Mouse (Mus musculus) intestine, embryonic 15.5 days (tissue): ENCODE results near the gene Ctns. TPM values are rescaled to one million over a fixed set of nuclear protein-coding genes. Genes with fewer than 3 reads are reported as not detected.

Experiments used
- ATAC-seq: fragments of 200-750 bp; cut with Nextera tagmentation; 2 replicates; pipeline ENCODE4 v1.8.0; 2017; ENCODE audit warnings: moderate TSS enrichment, moderate library complexity
- H3K27ac ChIP-seq: fragments of 300-500 bp; sonication (generic); 2 replicates; pipeline ENCODE4 v1.5.1; 2015; ENCODE audit warnings: mild to moderate bottlenecking, inconsistent platforms
- H3K27me3 ChIP-seq: fragments of 300-500 bp; sonication (generic); replicated peaks from 2 replicates; pipeline ENCODE4 v1.6.1; 2015; ENCODE audit warnings: inconsistent platforms
- H3K36me3 ChIP-seq: fragments of 300-500 bp; sonication (generic); 2 replicates; pipeline ENCODE4 v1.6.1; 2015; ENCODE audit warnings: inconsistent platforms
- H3K4me1 ChIP-seq: fragments of 300-500 bp; sonication (generic); replicated peaks from 2 replicates; pipeline ENCODE4 v1.6.1; 2015; ENCODE audit warnings: inconsistent platforms
- H3K4me2 ChIP-seq: fragments of 300-500 bp; sonication (generic); replicated peaks from 2 replicates; pipeline ENCODE4 v1.6.1; 2015; ENCODE audit warnings: mild to moderate bottlenecking, inconsistent platforms
- H3K4me3 ChIP-seq: fragments of 300-500 bp; sonication (generic); replicated peaks from 2 replicates; pipeline ENCODE4 v1.5.1; 2015; ENCODE audit warnings: inconsistent platforms
- H3K9ac ChIP-seq: fragments of 300-500 bp; sonication (generic); 2 replicates; pipeline ENCODE4 v1.6.1; 2015; ENCODE audit warnings: inconsistent platforms
- H3K9me3 ChIP-seq: fragments of 300-500 bp; sonication (generic); 2 replicates; pipeline ENCODE4 v1.6.1; 2016; ENCODE audit warnings: inconsistent platforms
- WGBS: fragments of 180-500 bp; shearing (Covaris S2); methylation state at CpG from one replicate; pipeline ENCODE4 v1.1.7; 2015; 5-methylcytosine and 5-hydroxymethylcytosine counted together
- polyA plus RNA-seq: library from polyadenylated mRNA; unstranded; fragments of >200 nt; fragmentation: Nextera tagmentation; extraction: Ambion mirVana; gene quantifications from 2 replicates; pipeline ENCODE4 v1.2.1, GENCODE M21; 2015

Gene Ctns
- polyA plus RNA-seq = 23.8 and 25.1 TPM in 2 replicates

DNA sequence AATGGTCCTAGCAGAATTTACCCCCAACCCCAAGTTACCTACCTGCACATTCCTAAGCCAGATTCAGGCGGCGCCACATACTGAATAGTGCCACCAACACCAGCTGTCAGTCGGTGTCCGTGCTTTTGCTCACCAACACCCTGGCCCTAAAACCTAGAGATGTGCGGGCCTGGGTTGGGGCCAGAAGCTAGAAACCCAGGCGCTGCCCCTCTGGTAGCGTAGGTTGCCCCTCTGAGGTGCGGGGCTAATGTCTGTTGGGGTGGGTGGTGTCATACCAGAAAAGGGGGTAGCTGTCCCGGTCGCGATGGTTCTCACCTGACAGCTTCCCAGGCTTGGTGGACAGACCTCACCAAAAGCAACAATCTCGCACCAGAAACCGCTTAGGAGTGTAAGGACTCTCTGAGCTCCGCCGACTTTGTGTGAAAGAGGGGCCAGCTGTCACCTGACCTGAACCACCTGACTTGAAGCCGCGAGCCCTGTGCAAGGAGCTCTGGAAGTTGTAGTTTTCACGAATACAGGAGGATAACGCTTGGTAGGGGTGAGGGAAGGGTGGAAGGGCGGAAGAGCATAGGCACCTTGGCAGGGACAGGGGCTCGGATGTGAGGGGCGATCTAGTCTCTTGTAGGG, at the start of gene Ctns:
Gene Ctns (minus strand): TSS at position 440 of the 627 bp plus-strand sequence.
- peak; percentile 98 for ATAC-seq
- Histone ChIP-seq H3K4me1 (peaks cover 11% of the 10 kb centered on the region; the same call in 1 of the 2 replicates), H3K4me2 (peak within 1 kb of the TSS; percentile 98), H3K36me3 (no peaks in the 10 kb centered on the region), H3K9me3 (no peaks in the 10 kb centered on the region), H3K9ac (peak within 1 kb of the TSS; percentile 81), H3K27ac (peak within 1 kb of the TSS; percentile 44; the same call in 1 of the 2 replicates), H3K27me3 (no peaks in the 10 kb centered on the region), H3K4me3 (peak within 1 kb of the TSS; percentile 79)
- WGBS = under 1% methylated on average over 22 of the region's 22 CpGs

DNA sequence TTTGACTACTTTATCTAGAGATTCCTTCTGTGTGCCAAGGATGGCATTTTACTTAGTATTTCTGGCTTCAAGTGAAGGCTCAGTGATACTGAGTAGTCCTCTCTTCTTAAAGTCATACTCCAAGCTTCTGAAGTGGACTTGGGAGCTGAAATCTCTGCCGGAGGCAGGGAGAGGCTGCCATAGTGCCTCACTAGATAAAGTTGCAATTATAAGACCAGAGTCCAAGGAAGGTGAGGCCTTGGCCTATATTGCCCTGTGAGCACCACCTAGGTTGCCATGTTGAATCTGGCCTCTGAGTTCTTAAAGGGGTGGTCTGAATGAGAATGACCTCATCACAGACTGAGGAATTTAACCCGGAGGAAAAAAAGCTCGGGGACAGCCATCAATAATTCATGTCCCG, 43.9 kb upstream of the Ctns start:
- H3K4me3 ChIP-seq = no peak overlapping the region
- H3K9me3 ChIP-seq = no peaks in the 10 kb centered on the region
- H3K4me2 ChIP-seq = no peak overlapping the region
- no peaks in the 10 kb centered on the region for H3K27me3 ChIP-seq
- peak; percentile 79 for ATAC-seq
- H3K36me3 ChIP-seq = no peaks in the 10 kb centered on the region
- 76% methylated on average over 4 of the region's 4 CpGs for WGBS
- 0 out of 2 replicates have a peak overlapping the region, but pooled peaks have one; percentile 18 for H3K27ac ChIP-seq
- H3K4me1 ChIP-seq = 0 out of 2 replicates have a peak, but pooled peaks cover 2% of the 10 kb centered on the region
- no peak overlapping the region for H3K9ac ChIP-seq

DNA sequence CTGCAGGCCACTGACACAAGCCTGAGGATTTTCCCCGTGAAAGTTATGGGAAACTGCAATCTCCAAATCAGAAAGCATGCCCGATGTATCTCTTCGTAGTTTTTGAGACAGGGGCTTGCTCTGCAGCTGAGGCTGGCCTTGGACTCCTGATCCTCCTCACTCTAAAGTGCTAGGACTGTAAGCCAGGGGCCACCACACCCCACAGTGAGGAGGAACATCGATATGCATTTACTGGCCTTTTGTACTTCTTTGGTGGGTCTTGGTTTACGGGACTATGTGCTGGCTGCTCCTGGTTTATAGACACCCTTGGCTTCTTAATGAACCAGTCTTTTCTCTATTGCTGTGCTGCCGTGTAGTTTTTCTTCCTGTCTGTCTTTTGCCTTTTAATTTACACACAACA, 43.4 kb upstream of the Ctns start:
- Histone ChIP-seq H3K4me2 (no peak overlapping the region), H3K9me3 (no peaks in the 10 kb centered on the region), H3K27me3 (no peaks in the 10 kb centered on the region), H3K4me1 (peaks cover 2% of the 10 kb centered on the region; the same call in 1 of the 2 replicates), H3K36me3 (no peaks in the 10 kb centered on the region), H3K27ac (0 out of 2 replicates have a peak overlapping the region, but pooled peaks have one; percentile 18), H3K4me3 (peak overlapping the region; percentile 7; the same call in 1 of the 2 replicates), H3K9ac (no peak overlapping the region)
- WGBS = 69% methylated on average over 6 of the region's 6 CpGs
- ATAC-seq = peak; percentile 51

DNA sequence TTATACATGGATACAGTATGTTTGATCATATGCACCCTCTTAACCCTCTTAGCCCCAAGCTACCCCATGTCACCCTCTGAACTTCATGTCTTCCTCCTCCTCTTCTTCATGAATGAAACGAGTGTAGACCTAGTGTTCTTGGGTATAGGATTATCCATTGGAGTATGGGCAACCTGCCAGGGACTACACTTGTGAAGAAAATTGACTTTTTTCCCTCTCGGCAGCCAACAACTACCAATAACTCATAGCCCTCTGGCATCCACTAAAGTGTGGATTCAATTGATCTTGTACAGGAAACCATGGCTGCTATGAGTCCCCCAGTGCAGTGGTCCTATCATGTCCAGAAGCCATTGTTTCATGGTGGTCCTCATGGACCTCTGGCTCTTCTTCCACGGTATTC, 37.9 kb upstream of the Ctns start:
- Histone ChIP-seq H3K36me3 (no peaks in the 10 kb centered on the region), H3K27ac (no peak overlapping the region), H3K9me3 (no peaks in the 10 kb centered on the region), H3K4me2 (no peak overlapping the region), H3K27me3 (no peaks in the 10 kb centered on the region), H3K9ac (no peak overlapping the region), H3K4me1 (peaks cover 4% of the 10 kb centered on the region; the same call in 1 of the 2 replicates), H3K4me3 (no peak overlapping the region)
- 58% methylated on average over 3 of the region's 3 CpGs for WGBS
- no peak; the same call in 1 of the 2 replicates for ATAC-seq

DNA sequence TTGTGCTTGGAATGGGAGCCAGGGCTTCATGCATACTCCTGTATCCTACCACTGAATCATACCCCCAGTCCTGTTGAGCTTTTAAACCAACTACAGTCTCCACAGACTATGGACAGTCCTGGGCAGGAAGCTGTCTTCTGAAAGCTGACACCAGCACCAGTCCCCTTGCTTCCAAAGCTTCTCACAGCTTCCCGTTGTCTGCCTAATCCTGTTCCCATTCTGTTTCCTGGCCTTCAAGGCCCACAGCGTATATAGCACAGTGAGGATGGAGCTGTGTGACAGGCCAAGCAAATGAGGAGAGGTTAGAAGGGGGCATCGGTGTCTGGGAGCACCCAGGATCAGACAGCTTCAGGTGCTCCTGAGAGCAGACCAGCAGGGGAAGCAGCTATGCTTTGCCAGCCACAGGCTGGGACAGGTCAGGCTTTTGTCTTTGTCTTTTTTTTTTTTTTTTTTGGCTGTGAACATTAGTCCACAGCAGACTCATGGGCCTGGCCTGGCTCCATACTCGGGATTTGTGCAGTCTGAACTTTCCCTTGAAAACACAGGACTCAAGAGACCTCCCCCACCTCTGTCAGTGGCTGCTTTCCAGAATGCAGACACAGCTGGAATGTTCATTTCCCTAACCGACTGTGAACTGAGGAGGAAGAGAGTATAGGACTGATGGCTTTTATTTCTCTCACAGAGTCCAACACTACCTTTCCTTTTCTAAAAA, 37.3 kb upstream of the Ctns start:
- no peaks in the 10 kb centered on the region for H3K27me3 ChIP-seq
- peak; percentile 55 for ATAC-seq
- no peaks in the 10 kb centered on the region for H3K36me3 ChIP-seq
- no peak overlapping the region for H3K4me3 ChIP-seq
- no peaks in the 10 kb centered on the region for H3K9me3 ChIP-seq
- H3K4me2 ChIP-seq = no peak overlapping the region
- H3K27ac ChIP-seq = peak overlapping the region; percentile 79
- H3K4me1 ChIP-seq = peaks cover 4% of the 10 kb centered on the region; the same call in 1 of the 2 replicates
- no peak overlapping the region for H3K9ac ChIP-seq
- WGBS = 32% methylated on average over 5 of the region's 5 CpGs

DNA sequence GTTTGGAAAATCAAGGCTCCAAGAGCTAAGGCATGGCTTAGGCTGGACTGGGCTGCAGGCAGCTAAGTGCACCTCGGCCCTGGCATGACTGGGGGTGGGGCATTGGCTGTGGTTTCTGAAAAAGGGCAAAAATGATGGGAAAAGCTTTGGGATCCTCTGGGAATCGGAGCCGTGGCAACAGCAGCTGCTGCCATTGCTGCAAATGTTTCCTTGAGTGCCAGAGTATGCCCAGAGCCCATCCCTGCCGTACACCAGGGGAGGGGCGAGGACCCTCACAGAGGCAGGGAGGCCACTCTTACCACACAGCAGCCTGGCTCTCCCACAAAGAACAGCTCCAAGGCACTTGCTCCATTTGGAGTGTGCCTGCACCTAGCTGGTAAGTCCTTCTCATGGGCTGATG, 35.1 kb upstream of the Ctns start, which contains the start of gene Trpv1:
Gene Trpv1 (plus strand): TSS at position 301 of the 400 bp plus-strand sequence.
- Histone ChIP-seq H3K27ac (no peak within 1 kb of the TSS), H3K9me3 (no peaks in the 10 kb centered on the region), H3K36me3 (no peaks in the 10 kb centered on the region), H3K9ac (no peak within 1 kb of the TSS), H3K4me3 (no peak within 1 kb of the TSS), H3K4me1 (peaks cover 4% of the 10 kb centered on the region; the same call in 1 of the 2 replicates), H3K4me2 (no peak within 1 kb of the TSS), H3K27me3 (no peaks in the 10 kb centered on the region)
- WGBS = 79% methylated on average over 5 of the region's 5 CpGs
- no peak for ATAC-seq

DNA sequence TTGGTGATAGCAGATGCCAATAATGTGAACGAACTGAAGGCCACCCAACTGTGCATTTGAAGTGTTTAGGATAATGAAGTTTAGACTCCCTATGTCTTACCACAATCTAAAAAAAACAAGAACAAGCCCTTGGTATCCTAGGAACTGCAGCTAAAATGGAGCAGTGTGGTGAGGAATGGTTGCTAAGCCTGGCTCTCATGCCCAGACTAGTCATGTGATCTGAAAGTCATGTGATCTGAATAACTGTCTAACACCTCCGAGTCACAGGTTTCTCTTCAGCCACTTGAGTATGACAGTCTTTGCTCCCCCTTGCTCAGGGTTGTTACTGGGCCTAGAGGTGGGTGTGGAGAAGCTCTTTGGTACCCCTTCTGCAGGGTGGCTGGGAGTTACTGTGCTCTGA, 33.7 kb upstream of the Ctns start:
- Histone ChIP-seq H3K27me3 (no peaks in the 10 kb centered on the region), H3K9ac (no peak overlapping the region), H3K4me3 (no peak overlapping the region), H3K27ac (no peak overlapping the region), H3K4me2 (no peak overlapping the region), H3K4me1 (peaks cover 4% of the 10 kb centered on the region; the same call in 1 of the 2 replicates), H3K36me3 (no peaks in the 10 kb centered on the region), H3K9me3 (no peaks in the 10 kb centered on the region)
- ATAC-seq = no peak
- 64% methylated on average over 2 of the region's 2 CpGs for WGBS

DNA sequence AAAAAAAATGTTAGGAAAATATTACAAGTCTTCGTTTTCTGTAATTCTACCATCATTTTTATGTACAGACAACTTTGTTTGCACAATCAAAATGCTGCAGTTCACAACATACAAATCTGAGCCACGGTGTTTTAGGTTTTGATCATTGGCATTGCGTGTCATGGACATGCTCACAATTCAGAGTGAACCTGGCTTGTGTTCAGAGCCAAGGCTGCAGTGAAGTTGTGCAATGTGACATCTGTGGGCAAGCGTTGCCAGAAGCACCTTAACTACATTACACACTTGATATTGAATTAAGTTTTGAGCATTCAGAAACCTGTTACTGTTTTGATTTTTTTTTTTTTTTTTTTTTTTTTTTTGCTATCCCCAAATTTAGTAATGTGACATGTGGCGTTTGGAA, 31.2 kb upstream of the Ctns start:
- H3K27ac ChIP-seq = no peak overlapping the region
- no peaks in the 10 kb centered on the region for H3K9me3 ChIP-seq
- no peak overlapping the region for H3K4me2 ChIP-seq
- 89% methylated on average over 5 of the region's 5 CpGs for WGBS
- no peaks in the 10 kb centered on the region for H3K36me3 ChIP-seq
- no peaks in the 10 kb centered on the region for H3K4me1 ChIP-seq
- no peak overlapping the region for H3K9ac ChIP-seq
- no peaks in the 10 kb centered on the region for H3K27me3 ChIP-seq
- H3K4me3 ChIP-seq = no peak overlapping the region
- ATAC-seq = no peak

DNA sequence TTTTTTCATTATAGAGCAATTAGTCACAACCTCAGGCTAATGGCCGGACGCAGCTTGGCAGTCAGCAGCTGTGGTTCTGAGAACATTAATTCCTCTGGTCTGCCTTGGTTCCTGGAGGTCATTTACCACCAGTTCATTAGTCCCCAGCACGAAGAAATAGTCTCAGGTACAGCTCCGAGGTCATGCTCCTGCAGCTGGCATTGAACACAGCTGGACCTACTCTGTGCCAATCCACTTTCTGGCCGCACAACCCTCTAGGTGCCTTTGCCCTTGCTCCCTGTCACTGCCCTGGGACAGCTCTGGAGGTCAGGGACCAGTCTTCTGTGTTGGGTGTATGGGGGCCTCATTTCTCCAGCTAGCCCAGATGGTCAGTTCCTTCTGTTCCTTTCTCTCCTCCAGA, 30.0 kb upstream of the Ctns start:
- Histone ChIP-seq H3K9ac (no peak overlapping the region), H3K9me3 (no peaks in the 10 kb centered on the region), H3K27me3 (no peaks in the 10 kb centered on the region), H3K27ac (no peak overlapping the region), H3K4me3 (no peak overlapping the region), H3K36me3 (no peaks in the 10 kb centered on the region), H3K4me2 (no peak overlapping the region), H3K4me1 (no peaks in the 10 kb centered on the region)
- no peak for ATAC-seq
- WGBS = 83% methylated on average over 5 of the region's 5 CpGs

DNA sequence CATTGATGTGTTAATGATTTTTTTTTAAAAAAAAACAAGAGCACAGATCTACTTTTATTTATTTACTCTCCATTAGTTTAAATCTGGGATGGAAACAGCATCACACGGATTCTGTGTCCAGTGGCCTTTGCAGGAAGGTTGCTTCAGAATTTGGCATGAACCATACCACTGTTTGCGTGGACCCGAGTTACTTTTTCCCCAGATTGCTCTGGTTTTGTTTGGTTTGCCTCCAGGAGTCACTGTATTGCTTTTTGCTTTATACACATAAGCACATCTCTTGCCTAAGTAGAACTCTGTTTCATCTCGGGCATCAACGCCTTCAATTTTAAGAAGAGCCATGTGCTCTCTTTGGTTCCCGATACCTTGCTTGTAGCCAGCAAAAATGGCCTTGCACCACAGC, 27.0 kb upstream of the Ctns start:
- no peak overlapping the region for H3K4me2 ChIP-seq
- H3K27ac ChIP-seq = no peak overlapping the region
- H3K4me3 ChIP-seq = no peak overlapping the region
- H3K36me3 ChIP-seq = no peaks in the 10 kb centered on the region
- no peaks in the 10 kb centered on the region for H3K4me1 ChIP-seq
- H3K9ac ChIP-seq = no peak overlapping the region
- H3K27me3 ChIP-seq = no peaks in the 10 kb centered on the region
- ATAC-seq = no peak
- no peaks in the 10 kb centered on the region for H3K9me3 ChIP-seq
- WGBS = 88% methylated on average over 6 of the region's 6 CpGs

DNA sequence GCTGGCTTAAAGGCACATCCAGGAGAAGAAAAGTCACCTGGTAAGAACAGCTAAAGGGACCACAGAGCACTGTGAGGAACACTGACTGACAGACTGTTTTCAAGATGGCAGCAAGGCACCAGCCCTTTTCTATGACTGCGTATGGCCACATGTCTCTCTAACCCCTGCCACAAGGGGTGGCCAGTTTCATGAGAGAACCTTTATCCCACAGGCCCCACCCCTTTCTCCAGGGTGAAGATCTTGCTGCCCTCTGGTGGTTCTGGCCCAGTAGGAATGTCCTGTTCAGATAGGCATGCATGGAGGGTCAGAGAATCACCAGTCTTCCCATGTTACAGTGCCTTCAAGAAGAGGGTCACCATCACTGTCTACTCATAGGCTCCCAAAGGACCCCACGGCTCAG, 25.1 kb upstream of the Ctns start:
- 77% methylated on average over 2 of the region's 2 CpGs for WGBS
- ATAC-seq = 0 out of 2 replicates have a peak, but pooled peaks have one; percentile 31
- H3K4me3 ChIP-seq = no peak overlapping the region

DNA sequence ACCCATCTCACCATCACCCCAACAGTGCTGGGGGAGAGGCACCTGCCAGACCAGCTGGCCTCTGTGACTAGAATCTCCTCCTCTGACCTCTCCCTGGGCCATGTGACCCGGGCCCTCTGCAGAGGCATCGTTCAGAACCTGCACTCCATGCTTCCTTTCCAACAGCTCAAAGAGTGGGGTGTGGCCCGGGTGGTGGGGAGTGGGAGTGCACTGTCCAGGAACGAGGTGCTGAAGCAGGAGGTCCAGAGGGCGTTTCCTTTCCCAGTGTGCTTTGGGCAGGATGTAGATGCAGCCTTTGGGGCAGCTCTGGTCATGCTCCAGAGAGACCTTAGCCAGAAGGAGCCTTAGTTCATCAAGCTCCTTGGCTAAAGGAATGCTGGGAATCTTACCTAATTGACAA, 24.0 kb upstream of the Ctns start:
- Histone ChIP-seq H3K36me3 (no peaks in the 10 kb centered on the region), H3K4me1 (no peaks in the 10 kb centered on the region), H3K4me2 (no peak overlapping the region), H3K4me3 (no peak overlapping the region), H3K27ac (no peak overlapping the region), H3K9me3 (no peaks in the 10 kb centered on the region), H3K27me3 (no peaks in the 10 kb centered on the region), H3K9ac (no peak overlapping the region)
- no peak for ATAC-seq
- 27% methylated on average over 5 of the region's 5 CpGs for WGBS

More for the DNA sequence above, 25.1 kb upstream of the Ctns start:
- H3K9me3 ChIP-seq = no peaks in the 10 kb centered on the region
- H3K4me1 ChIP-seq = no peaks in the 10 kb centered on the region
- H3K27me3 ChIP-seq = no peaks in the 10 kb centered on the region
- H3K36me3 ChIP-seq = no peaks in the 10 kb centered on the region
- no peak overlapping the region for H3K4me2 ChIP-seq
- H3K9ac ChIP-seq = no peak overlapping the region
- no peak overlapping the region for H3K27ac ChIP-seq
